12 mouse cellular contexts compared by ENCODE assay signal in genomic region chr1:182465978-182466377, GRCm38 (mm10). TPM values are rescaled to one million over a fixed set of nuclear protein-coding genes. Genes with fewer than 3 reads are reported as not detected.
DNase-seq lines count a peak whose midpoint lies in the region; ATAC-seq lines count a peak whose summit lies in the region.
"Had no signal": no experiment of that assay in that cellular context is flagged by ENCODE, and none has a peak within 500 bp of the region (broad histone marks: within the 10 kb centered on the region; RNA-seq: fewer than 3 reads in every experiment).

No protein-coding gene starts in this region.

- no peaks in the 10 kb centered on the region for H3K27me3 ChIP-seq in embryonic facial prominence, embryonic 11.5 days (ENCODE audit: control insufficient read depth, insufficient read depth, low read length)
- H3K27me3 ChIP-seq in embryonic facial prominence, embryonic 10.5 days (replicated peaks; ENCODE audit: low read depth, poor library complexity, severe bottlenecking) = no peaks in the 10 kb centered on the region
- no peaks in the 10 kb centered on the region for H3K27me3 ChIP-seq in kidney, embryonic 16.5 days (ENCODE audit: insufficient read depth, low read length)
- H3K27me3 ChIP-seq: CH12.LX; heart, embryonic 15.5 days had no signal

- 90% methylated on average over 4 of the region's 4 CpGs for WGBS in embryonic facial prominence, embryonic 11.5 days
- WGBS in embryonic facial prominence, embryonic 10.5 days = 90% methylated on average over 4 of the region's 4 CpGs
- WGBS in kidney, embryonic 16.5 days = 64% methylated on average over 4 of the region's 4 CpGs

- 0 out of 2 replicates have a peak, but pooled peaks have one; percentile 9 for ATAC-seq in embryonic facial prominence, embryonic 11.5 days (replicated peaks; ENCODE audit: insufficient number of reproducible peaks, low FRiP score, low TSS enrichment, low read depth)
- no peak for ATAC-seq in kidney, embryonic 16.5 days (ENCODE audit: low FRiP score, low TSS enrichment)
- no peak for ATAC-seq in granulocyte monocyte progenitor cell, adult 5-6 weeks (replicated peaks; ENCODE audit: poor library complexity, severe bottlenecking)
- ATAC-seq: midbrain, embryonic 16.5 days had no signal

- no peak overlapping the region for H3K9ac ChIP-seq in embryonic facial prominence, embryonic 11.5 days (replicated peaks; ENCODE audit: low read length)
- no peak overlapping the region for H3K9ac ChIP-seq in kidney, embryonic 16.5 days (replicated peaks; ENCODE audit: low read length)
- H3K9ac ChIP-seq: heart, embryonic 15.5 days had no signal

- no peaks in the 10 kb centered on the region for H3K4me1 ChIP-seq in embryonic facial prominence, embryonic 11.5 days (ENCODE audit: control insufficient read depth, insufficient read depth, low read length)
- H3K4me1 ChIP-seq in embryonic facial prominence, embryonic 10.5 days = 0 out of 2 replicates have a peak, but pooled peaks cover 3% of the 10 kb centered on the region
- H3K4me1 ChIP-seq in kidney, embryonic 16.5 days (ENCODE audit: insufficient read depth, low read length) = peaks cover 37% of the 10 kb centered on the region

- H3K27ac ChIP-seq in embryonic facial prominence, embryonic 11.5 days (replicated peaks; ENCODE audit: low read depth, low read length) = no peak overlapping the region
- no peak overlapping the region for H3K27ac ChIP-seq in embryonic facial prominence, embryonic 10.5 days (replicated peaks)
- peak overlapping the region; percentile 81 for H3K27ac ChIP-seq in kidney, embryonic 16.5 days (ENCODE audit: low read length)
- H3K27ac ChIP-seq: heart, embryonic 15.5 days had no signal

- H3K4me3 ChIP-seq in embryonic facial prominence, embryonic 11.5 days (ENCODE audit: low read depth, low read length) = no peak overlapping the region
- no peak overlapping the region for H3K4me3 ChIP-seq in embryonic facial prominence, embryonic 10.5 days
- H3K4me3 ChIP-seq in kidney, embryonic 16.5 days (ENCODE audit: low read length) = no peak overlapping the region
- H3K4me3 ChIP-seq: heart, embryonic 15.5 days had no signal

- H3K9me3 ChIP-seq in embryonic facial prominence, embryonic 11.5 days (replicated peaks; ENCODE audit: control insufficient read depth, low read length) = no peaks in the 10 kb centered on the region
- H3K9me3 ChIP-seq in embryonic facial prominence, embryonic 10.5 days = no peaks in the 10 kb centered on the region
- H3K9me3 ChIP-seq in kidney, embryonic 16.5 days (ENCODE audit: low read length) = no peaks in the 10 kb centered on the region
- H3K9me3 ChIP-seq: heart, embryonic 15.5 days had no signal

- peaks cover 6% of the 10 kb centered on the region; the same call in 1 of the 2 replicates for H3K36me3 ChIP-seq in embryonic facial prominence, embryonic 11.5 days (replicated peaks; ENCODE audit: control insufficient read depth, insufficient read depth, low read depth, low read length)
- peaks cover 68% of the 10 kb centered on the region for H3K36me3 ChIP-seq in embryonic facial prominence, embryonic 10.5 days (replicated peaks)
- H3K36me3 ChIP-seq in kidney, embryonic 16.5 days (ENCODE audit: insufficient read depth, low read length) = peaks cover 47% of the 10 kb centered on the region

- DNase-seq in embryonic facial prominence, embryonic 11.5 days (ENCODE audit: low spot score) = no peak
- DNase-seq in embryonic facial prominence, embryonic 10.5 days (ENCODE audit: low spot score) = no peak
- no peak for DNase-seq in kidney, adult 18-20 months
- peak; percentile 36 for DNase-seq in thymus, postnatal 4 days
- no peak for DNase-seq in thymus, adult 18-20 months
- DNase-seq in urinary bladder, adult 2 months (ENCODE audit: low spot score) = no peak
- DNase-seq: cerebellum, adult 9-11 months had no signal

- no peak overlapping the region for H3K4me2 ChIP-seq in embryonic facial prominence, embryonic 11.5 days (ENCODE audit: low read depth, low read length)
- H3K4me2 ChIP-seq in kidney, embryonic 16.5 days (replicated peaks; ENCODE audit: low read depth, low read length) = no peak overlapping the region
- H3K4me2 ChIP-seq: heart, embryonic 15.5 days had no signal

RNA-seq across cellular contexts. Expression of gene Capn2, which starts 51.4 kb away (rescaled TPM):
- 80.8 and 89.1 TPM in 2 replicates for polyA plus RNA-seq in embryonic facial prominence, embryonic 11.5 days (2014; fragmentation: Nextera tagmentation; extraction: Ambion mirVana)
- polyA plus RNA-seq in embryonic facial prominence, embryonic 10.5 days (2016; fragmentation: Nextera tagmentation; extraction: Ambion mirVana) = 75.1 and 84.8 TPM in 2 replicates
- polyA plus RNA-seq in kidney, embryonic 16.5 days (2015; fragmentation: Nextera tagmentation; extraction: Ambion mirVana) = 136 and 142 TPM in 2 replicates
- total RNA-seq in granulocyte monocyte progenitor cell, adult 5-6 weeks (2014; fragmentation: Nextera tagmentation) = 5.2 and 18.1 TPM in 2 replicates
- total RNA-seq in granulocyte monocyte progenitor cell, adult 5-6 weeks (2017) = 8.6 and 9.0 TPM in 2 replicates
- polyA plus RNA-seq in urinary bladder, adult 2 months (2012; rRNA removed) = 98.2 and 103 TPM in 2 replicates

RNA-seq across cellular contexts. Expression of gene Trp53bp2, which starts 57.0 kb away (rescaled TPM):
- polyA plus RNA-seq in embryonic facial prominence, embryonic 11.5 days (2014; fragmentation: Nextera tagmentation; extraction: Ambion mirVana) = 40.2 and 42.5 TPM in 2 replicates
- polyA plus RNA-seq in embryonic facial prominence, embryonic 10.5 days (2016; fragmentation: Nextera tagmentation; extraction: Ambion mirVana) = 34.1 and 35.6 TPM in 2 replicates
- polyA plus RNA-seq in kidney, embryonic 16.5 days (2015; fragmentation: Nextera tagmentation; extraction: Ambion mirVana) = 26.2 and 30.0 TPM in 2 replicates
- total RNA-seq in granulocyte monocyte progenitor cell, adult 5-6 weeks (2014; fragmentation: Nextera tagmentation) = 7.9 and 15.7 TPM in 2 replicates
- 7.5 and 9.8 TPM in 2 replicates for total RNA-seq in granulocyte monocyte progenitor cell, adult 5-6 weeks (2017)
- 8.4 and 12.0 TPM in 2 replicates for polyA plus RNA-seq in urinary bladder, adult 2 months (2012; rRNA removed)
